Mouse (Mus musculus): ENCODE measurements around the gene Sorl1.

GRCm38 (mm10) chr9:42103546-42103945 is 20.6 kb downstream of the Sorl1 start:
- TF ChIP-seq CTCF (conservative IDR thresholded peaks at IDR 0.05; ENCODE audit: low read length) (no peak), NANOG (IDR thresholded peaks at IDR 0.05; ENCODE audit: borderline replicate concordance, low read length) (no peak)
